In the genomic region with DNA sequence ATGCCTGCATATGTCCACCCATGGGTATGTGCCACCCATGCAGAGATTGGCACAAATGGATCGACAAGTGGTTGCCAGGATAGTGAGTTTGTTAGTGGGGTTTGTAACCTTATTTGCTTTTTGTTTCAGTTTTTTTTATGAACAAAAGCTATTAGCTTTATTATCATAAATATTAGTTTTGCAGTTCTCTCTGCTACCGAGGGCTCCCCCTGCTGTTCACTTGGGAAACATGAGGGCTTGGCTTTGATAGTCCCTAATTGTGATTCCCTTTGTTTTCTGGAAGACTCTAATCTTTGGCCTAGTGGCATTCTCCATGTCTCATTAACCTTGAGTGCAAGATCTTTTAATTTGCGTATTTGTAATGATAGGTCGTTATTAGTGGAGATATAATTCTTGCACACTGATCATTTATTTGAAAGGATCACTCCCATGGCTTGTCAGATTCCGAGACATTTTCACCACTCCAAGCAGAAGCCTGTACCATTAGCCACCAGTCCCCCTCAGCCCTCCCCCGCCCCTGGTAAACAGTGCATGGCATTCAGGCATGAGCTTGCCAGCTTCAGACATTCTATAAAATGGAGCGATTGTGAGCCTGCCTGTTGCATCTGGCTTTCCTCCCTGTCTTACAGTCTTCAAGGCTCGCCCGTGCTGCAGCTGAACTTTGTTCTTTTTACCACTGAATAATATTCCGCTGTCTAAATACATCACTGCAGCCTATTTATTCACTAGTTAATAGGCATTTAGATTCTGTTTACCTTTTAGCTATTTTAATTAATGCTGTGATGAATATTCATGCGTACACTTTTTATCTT, we compare ENCODE assay signal across 8 mouse cellular contexts.
DNase-seq lines count a peak whose midpoint lies in the region; ATAC-seq and TF ChIP-seq lines count a peak whose summit lies in the region.

No protein-coding gene starts in this region.

- no peaks in the 10 kb centered on the region for H3K9me3 ChIP-seq in heart, postnatal 0 days (replicated peaks; ENCODE audit: control insufficient read depth, low read length)
- H3K9me3 ChIP-seq in heart, embryonic 11.5 days (replicated peaks; ENCODE audit: control insufficient read depth, low read length), result no peaks in the 10 kb centered on the region
- no peaks in the 10 kb centered on the region for H3K9me3 ChIP-seq in embryonic facial prominence, embryonic 11.5 days (replicated peaks; ENCODE audit: control insufficient read depth, low read length)
- H3K9me3 ChIP-seq in hindbrain, embryonic 14.5 days (ENCODE audit: control insufficient read depth, low read length), result no peaks in the 10 kb centered on the region
- no peaks in the 10 kb centered on the region for H3K9me3 ChIP-seq in stomach, postnatal 0 days (ENCODE audit: control insufficient read depth, low read length)

- 64% methylated on average over 11 of the region's 11 CpGs for WGBS in heart, postnatal 0 days
- WGBS in heart, embryonic 11.5 days (ENCODE audit: insufficient replicate concordance), result 67% methylated on average over 11 of the region's 11 CpGs
- 62% methylated on average over 11 of the region's 11 CpGs for WGBS in embryonic facial prominence, embryonic 11.5 days
- 53% methylated on average over 11 of the region's 11 CpGs for WGBS in hindbrain, embryonic 14.5 days
- WGBS in stomach, postnatal 0 days, result 59% methylated on average over 11 of the region's 11 CpGs

- no peak for ATAC-seq in heart, postnatal 0 days (ENCODE audit: insufficient read depth, low read depth)
- ATAC-seq in heart, embryonic 11.5 days (replicated peaks; ENCODE audit: insufficient number of reproducible peaks, low FRiP score, low TSS enrichment), result no peak
- ATAC-seq in embryonic facial prominence, embryonic 11.5 days (replicated peaks; ENCODE audit: insufficient number of reproducible peaks, low FRiP score, low TSS enrichment, low read depth), result no peak
- ATAC-seq in hindbrain, embryonic 14.5 days (ENCODE audit: low FRiP score), result 0 out of 2 replicates have a peak, but pooled peaks have one; percentile 51
- ATAC-seq in stomach, postnatal 0 days (ENCODE audit: low FRiP score, low TSS enrichment), result no peak

- H3ac ChIP-seq in myocyte (ENCODE audit: control insufficient read depth, insufficient read length), result no peak overlapping the region

- no peaks in the 10 kb centered on the region for H3K27me3 ChIP-seq in heart, postnatal 0 days (ENCODE audit: control insufficient read depth, insufficient read depth, low read length)
- H3K27me3 ChIP-seq in heart, embryonic 11.5 days (ENCODE audit: control insufficient read depth, insufficient read depth, low read length), result no peaks in the 10 kb centered on the region
- H3K27me3 ChIP-seq in embryonic facial prominence, embryonic 11.5 days (ENCODE audit: control insufficient read depth, insufficient read depth, low read length), result no peaks in the 10 kb centered on the region
- no peaks in the 10 kb centered on the region for H3K27me3 ChIP-seq in hindbrain, embryonic 14.5 days (ENCODE audit: control insufficient read depth, insufficient read depth, low read length)
- no peaks in the 10 kb centered on the region for H3K27me3 ChIP-seq in myocyte (ENCODE audit: control insufficient read depth, insufficient read depth, insufficient read length)
- H3K27me3 ChIP-seq in stomach, postnatal 0 days (ENCODE audit: control insufficient read depth, insufficient read depth, low read length), result no peaks in the 10 kb centered on the region

- no peak for TF ChIP-seq EP300 in heart, postnatal 0 days (IDR thresholded peaks at IDR 0.05; ENCODE audit: low read depth)
- no peak for TF ChIP-seq EP300 in stomach, postnatal 0 days (optimal IDR thresholded peaks at IDR 0.05)

- no peaks in the 10 kb centered on the region for H3K79me2 ChIP-seq in myocyte (ENCODE audit: control insufficient read depth, insufficient read depth)

- TF ChIP-seq POLR2A in myocyte (IDR thresholded peaks at IDR 0.05; ENCODE audit: insufficient read length, low read depth), result no peak

- peak; percentile 74 for TF ChIP-seq CTCF in heart, postnatal 0 days (IDR thresholded peaks at IDR 0.05; ENCODE audit: low read depth)
- TF ChIP-seq CTCF in stomach, postnatal 0 days (IDR thresholded peaks at IDR 0.05; ENCODE audit: low read depth), result peak; percentile 84

- peak; percentile 26 for DNase-seq in heart, postnatal 0 days (ENCODE audit: low spot score)
- peak; percentile 82 for DNase-seq in adrenal gland, postnatal 14 days
- peak; percentile 72 for DNase-seq in embryonic facial prominence, embryonic 11.5 days (ENCODE audit: low spot score)
- peak; percentile 80 for DNase-seq in hindbrain, embryonic 14.5 days (ENCODE audit: low spot score)
- DNase-seq in left cerebral cortex, postnatal 10 days (ENCODE audit: extremely low spot score in 1 of 2, low spot score in 2 of 2), result peak; percentile 42 to 60
- peak; percentile 53 for DNase-seq in stomach, postnatal 0 days (ENCODE audit: low spot score)

- no peak overlapping the region for H3K27ac ChIP-seq in heart, postnatal 0 days (ENCODE audit: low read depth)
- H3K27ac ChIP-seq in heart, embryonic 11.5 days (ENCODE audit: low read depth, low read length), result no peak overlapping the region
- H3K27ac ChIP-seq in embryonic facial prominence, embryonic 11.5 days (replicated peaks; ENCODE audit: low read depth, low read length), result no peak overlapping the region
- H3K27ac ChIP-seq in hindbrain, embryonic 14.5 days, result no peak overlapping the region
- no peak overlapping the region for H3K27ac ChIP-seq in stomach, postnatal 0 days (replicated peaks)

- intact Hi-C loops in left cerebral cortex, postnatal 10 days (cut with DNase I), result loop anchor here (2.0 kb wide), 1 partner anchor 358 kb away; no protein-coding TSS in a partner anchor

- H3K4me2 ChIP-seq in heart, postnatal 0 days (ENCODE audit: low read depth, low read length), result no peak overlapping the region
- no peak overlapping the region for H3K4me2 ChIP-seq in heart, embryonic 11.5 days
- no peak overlapping the region for H3K4me2 ChIP-seq in embryonic facial prominence, embryonic 11.5 days (ENCODE audit: low read depth, low read length)
- H3K4me2 ChIP-seq in hindbrain, embryonic 14.5 days (replicated peaks), result no peak overlapping the region
- H3K4me2 ChIP-seq in myocyte (ENCODE audit: low read depth), result peak overlapping the region; percentile 33
- H3K4me2 ChIP-seq in stomach, postnatal 0 days (replicated peaks; ENCODE audit: low read depth), result no peak overlapping the region

- no peaks in the 10 kb centered on the region for H3K36me3 ChIP-seq in heart, postnatal 0 days (replicated peaks; ENCODE audit: control insufficient read depth, insufficient read depth, low read length)
- H3K36me3 ChIP-seq in heart, embryonic 11.5 days (ENCODE audit: control insufficient read depth, insufficient read depth, low read length), result no peaks in the 10 kb centered on the region
- H3K36me3 ChIP-seq in embryonic facial prominence, embryonic 11.5 days (replicated peaks; ENCODE audit: control insufficient read depth, insufficient read depth, low read depth, low read length), result no peaks in the 10 kb centered on the region
- no peaks in the 10 kb centered on the region for H3K36me3 ChIP-seq in hindbrain, embryonic 14.5 days (replicated peaks; ENCODE audit: control insufficient read depth, insufficient read depth)
- no peaks in the 10 kb centered on the region for H3K36me3 ChIP-seq in myocyte (ENCODE audit: control insufficient read depth, insufficient read depth)
- H3K36me3 ChIP-seq in stomach, postnatal 0 days (ENCODE audit: control insufficient read depth, insufficient read depth, low read length), result no peaks in the 10 kb centered on the region

- no peak overlapping the region for H3K9ac ChIP-seq in heart, postnatal 0 days (replicated peaks; ENCODE audit: low read depth, low read length)
- no peak overlapping the region for H3K9ac ChIP-seq in heart, embryonic 11.5 days (ENCODE audit: low read depth, low read length)
- H3K9ac ChIP-seq in embryonic facial prominence, embryonic 11.5 days (replicated peaks; ENCODE audit: low read length), result no peak overlapping the region
- no peak overlapping the region for H3K9ac ChIP-seq in hindbrain, embryonic 14.5 days
- H3K9ac ChIP-seq in stomach, postnatal 0 days (ENCODE audit: low read length), result no peak overlapping the region

- peaks cover 4% of the 10 kb centered on the region for H3K4me1 ChIP-seq in heart, postnatal 0 days (ENCODE audit: control insufficient read depth, insufficient read depth)
- H3K4me1 ChIP-seq in heart, embryonic 11.5 days (ENCODE audit: control insufficient read depth, insufficient read depth, low read length), result no peaks in the 10 kb centered on the region
- H3K4me1 ChIP-seq in embryonic facial prominence, embryonic 11.5 days (ENCODE audit: control insufficient read depth, insufficient read depth, low read length), result no peaks in the 10 kb centered on the region
- H3K4me1 ChIP-seq in hindbrain, embryonic 14.5 days (replicated peaks; ENCODE audit: control insufficient read depth, insufficient read depth, low read length), result no peaks in the 10 kb centered on the region
- no peaks in the 10 kb centered on the region for H3K4me1 ChIP-seq in stomach, postnatal 0 days (replicated peaks; ENCODE audit: control insufficient read depth, insufficient read depth)

- H3K4me3 ChIP-seq in heart, postnatal 0 days (ENCODE audit: low read depth, low read length), result no peak overlapping the region
- no peak overlapping the region for H3K4me3 ChIP-seq in heart, embryonic 11.5 days (ENCODE audit: low read depth, low read length)
- H3K4me3 ChIP-seq in embryonic facial prominence, embryonic 11.5 days (ENCODE audit: low read depth, low read length), result no peak overlapping the region
- no peak overlapping the region for H3K4me3 ChIP-seq in hindbrain, embryonic 14.5 days (replicated peaks; ENCODE audit: low read length)
- no peak overlapping the region for H3K4me3 ChIP-seq in myocyte
- no peak overlapping the region for H3K4me3 ChIP-seq in stomach, postnatal 0 days (ENCODE audit: low read depth, low read length)

TF ChIP-seq in myocyte, 11 proteins besides CTCF, POLR2A, EP300 and RAD21:
- TF ChIP-seq E2F4 (IDR thresholded peaks at IDR 0.05; ENCODE audit: insufficient read depth) (no peak), USF1 (IDR thresholded peaks at IDR 0.05; ENCODE audit: low read depth) (no peak), TCF12 (IDR thresholded peaks at IDR 0.05; ENCODE audit: insufficient read depth, poor library complexity, severe bottlenecking) (no peak), CEBPB (IDR thresholded peaks at IDR 0.05; ENCODE audit: insufficient read depth, poor library complexity, severe bottlenecking) (no peak), MYOG (IDR thresholded peaks at IDR 0.05; ENCODE audit: control insufficient read depth in 1 of 3, insufficient read depth in 1 of 3, insufficient read length in 2 of 3, low read depth in 2 of 3) (no peak), TCF3 (IDR thresholded peaks at IDR 0.05; ENCODE audit: insufficient read length, low read depth) (no peak), POLR2AphosphoS2 (IDR thresholded peaks at IDR 0.05; ENCODE audit: insufficient read length, low read depth) (no peak), REST (IDR thresholded peaks at IDR 0.05; ENCODE audit: insufficient read depth, insufficient read length) (no peak), MAX (IDR thresholded peaks at IDR 0.05; ENCODE audit: low read depth) (no peak), MYOD1 (IDR thresholded peaks at IDR 0.05; ENCODE audit: control insufficient read depth in 1 of 3, insufficient read length in 2 of 3, low read depth in 2 of 3) (no peak), SRF (IDR thresholded peaks at IDR 0.05; ENCODE audit: control insufficient read depth, insufficient read length, low read depth) (no peak)

Comparison
In these comparisons a context has a peak if more than half of its experiments do, and no peak if none do; other contexts are left out.
1. DNase-seq: peak in every context shown above with its lines; median percentile 82 in adrenal gland, postnatal 14 days; 80 in hindbrain, embryonic 14.5 days; 72 in embryonic facial prominence, embryonic 11.5 days; 53 in stomach, postnatal 0 days; 51 in left cerebral cortex, postnatal 10 days; 26 in heart, postnatal 0 days.